Mouse (Mus musculus) CD8-positive naive resting alpha-beta T cell, adult 2 months (primary cell): Measurements from ENCODE around the gene Uqcrc1.
A peak's percentile ranks its signal among the peaks of the same experiment; 100 is the strongest.

Source experiments
- DNase-seq, 2 experiments: peaks; one replicate each; pipeline ENCODE4 v3.0.0; 2022; ENCODE audit warnings: low read depth in 2 of 2, low spot score in 2 of 2

Gene Uqcrc1

GRCm38 (mm10) chr9:108936418-108937364 is at the start of gene Uqcrc1:
Gene Uqcrc1, plus strand, starts transcription at chr9:108936633.
- peak; percentile 92 to 93 for DNase-seq

GRCm38 (mm10) chr9:108912308-108912707 is 24.1 kb upstream of the Uqcrc1 start:
- no peak for DNase-seq

GRCm38 (mm10) chr9:108913161-108913560 is 23.3 kb upstream of the Uqcrc1 start:
- no peak for DNase-seq

GRCm38 (mm10) chr9:108913621-108914020 is 22.8 kb upstream of the Uqcrc1 start:
- no peak for DNase-seq

GRCm38 (mm10) chr9:108914491-108914890 is 21.9 kb upstream of the Uqcrc1 start, which contains the start of gene Tmem89:
Gene Tmem89, plus strand, starts transcription at chr9:108914619.
- DNase-seq, result no peak

GRCm38 (mm10) chr9:108925897-108926296 is 10.5 kb upstream of the Uqcrc1 start:
- no peak for DNase-seq

- no peak for DNase-seq
Observed at GRCm38 (mm10) chr9:108928424-108928823, 8.0 kb upstream of the Uqcrc1 start.

- no peak for DNase-seq
Observed at GRCm38 (mm10) chr9:108935991-108936390, 442 bp upstream of the Uqcrc1 start.

- DNase-seq, result no peak
Observed at GRCm38 (mm10) chr9:108945111-108945510, 8.7 kb downstream of the Uqcrc1 start.

GRCm38 (mm10) chr9:108945608-108946007 is 9.2 kb downstream of the Uqcrc1 start:
- no peak for DNase-seq

GRCm38 (mm10) chr9:108949231-108949966 is 13.0 kb downstream of the Uqcrc1 start:
- DNase-seq, result no peak

GRCm38 (mm10) chr9:108949967-108950728 is 13.7 kb downstream of the Uqcrc1 start:
- no peak for DNase-seq

GRCm38 (mm10) chr9:108953081-108953636 is 16.7 kb downstream of the Uqcrc1 start, which contains the start of gene Col7a1:
Gene Col7a1, plus strand, starts transcription at chr9:108953586.
- no peak for DNase-seq

- DNase-seq, result no peak
Observed at GRCm38 (mm10) chr9:108955241-108955640, 18.8 kb downstream of the Uqcrc1 start.

- no peak for DNase-seq
Observed at GRCm38 (mm10) chr9:108955846-108956245, 19.4 kb downstream of the Uqcrc1 start.

GRCm38 (mm10) chr9:108963577-108963976 is 27.1 kb downstream of the Uqcrc1 start:
- DNase-seq, result no peak

- no peak for DNase-seq
Observed at GRCm38 (mm10) chr9:108964338-108964737, 27.9 kb downstream of the Uqcrc1 start.

- DNase-seq, result no peak
Observed at GRCm38 (mm10) chr9:108970623-108971022, 34.2 kb downstream of the Uqcrc1 start.

GRCm38 (mm10) chr9:108976483-108976882 is 40.0 kb downstream of the Uqcrc1 start:
- DNase-seq, result no peak

GRCm38 (mm10) chr9:108977966-108978365 is 41.5 kb downstream of the Uqcrc1 start:
- DNase-seq, result no peak

GRCm38 (mm10) chr9:108982498-108982897 is 46.1 kb downstream of the Uqcrc1 start:
- no peak for DNase-seq
